Mouse (Mus musculus) kidney, postnatal 36 days (tissue): ENCODE measurements around the gene Cdadc1.

Experiments used
- DNase-seq, 2 experiments: peaks; one replicate each; pipeline ENCODE4 v3.0.0; 2021 to 2022; ENCODE audit warnings: mixed read lengths in 2 of 2

Cdadc1 gene

DNA sequence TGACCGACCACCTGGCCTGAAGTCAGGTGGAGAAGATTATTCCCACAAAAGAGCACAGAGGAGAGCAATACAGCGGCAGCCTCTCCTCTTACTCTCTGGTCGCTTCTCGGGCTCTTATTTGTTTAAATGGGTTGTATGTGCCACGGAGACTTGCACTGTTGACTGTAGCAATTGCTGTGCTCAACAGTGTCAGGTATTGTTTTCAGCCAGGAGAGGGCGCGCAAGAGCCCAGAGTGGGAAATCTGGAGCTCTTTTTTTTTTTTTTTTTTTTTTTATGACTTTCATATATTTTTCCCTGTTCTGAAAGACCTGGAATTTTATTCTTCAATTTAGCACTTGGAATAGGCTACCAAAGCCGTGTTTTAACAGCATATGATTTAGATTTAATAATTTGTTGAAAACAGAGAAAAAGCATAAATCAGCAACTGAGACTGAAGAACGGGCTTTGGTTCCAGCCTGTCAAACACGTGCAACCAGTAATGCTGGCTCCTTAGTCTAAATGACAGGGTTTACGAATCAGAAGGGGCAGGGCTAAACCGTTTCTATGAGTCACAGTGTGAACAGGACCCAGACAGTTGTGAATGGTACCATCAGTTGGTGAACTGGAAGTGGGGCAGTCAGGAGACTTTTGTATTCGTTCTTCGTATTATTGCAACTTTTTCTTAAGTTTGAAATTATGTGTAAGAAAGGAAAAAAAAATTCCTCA lies 15.3 kb upstream of the Cdadc1 start:
- DNase-seq: peak; percentile 61 to 90

DNA sequence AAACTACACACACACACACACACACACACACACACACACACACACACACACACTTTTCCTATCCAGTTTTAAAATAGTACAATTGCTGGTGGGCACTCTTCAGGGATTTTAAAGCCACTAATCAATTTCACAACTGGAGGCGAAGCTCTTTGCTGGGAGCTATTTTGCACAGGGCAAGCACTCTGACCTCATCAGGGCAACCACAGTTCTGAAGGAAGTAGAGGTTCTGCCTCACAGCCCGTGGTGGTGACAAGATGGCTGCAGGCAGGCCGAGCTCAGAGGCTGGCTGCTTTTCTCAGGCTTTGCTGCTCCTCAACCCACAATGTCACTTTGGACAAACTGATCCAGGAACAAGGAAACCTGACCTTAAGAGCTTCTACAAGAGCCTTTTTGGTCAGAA lies 9.3 kb upstream of the Cdadc1 start:
- DNase-seq: no peak

DNA sequence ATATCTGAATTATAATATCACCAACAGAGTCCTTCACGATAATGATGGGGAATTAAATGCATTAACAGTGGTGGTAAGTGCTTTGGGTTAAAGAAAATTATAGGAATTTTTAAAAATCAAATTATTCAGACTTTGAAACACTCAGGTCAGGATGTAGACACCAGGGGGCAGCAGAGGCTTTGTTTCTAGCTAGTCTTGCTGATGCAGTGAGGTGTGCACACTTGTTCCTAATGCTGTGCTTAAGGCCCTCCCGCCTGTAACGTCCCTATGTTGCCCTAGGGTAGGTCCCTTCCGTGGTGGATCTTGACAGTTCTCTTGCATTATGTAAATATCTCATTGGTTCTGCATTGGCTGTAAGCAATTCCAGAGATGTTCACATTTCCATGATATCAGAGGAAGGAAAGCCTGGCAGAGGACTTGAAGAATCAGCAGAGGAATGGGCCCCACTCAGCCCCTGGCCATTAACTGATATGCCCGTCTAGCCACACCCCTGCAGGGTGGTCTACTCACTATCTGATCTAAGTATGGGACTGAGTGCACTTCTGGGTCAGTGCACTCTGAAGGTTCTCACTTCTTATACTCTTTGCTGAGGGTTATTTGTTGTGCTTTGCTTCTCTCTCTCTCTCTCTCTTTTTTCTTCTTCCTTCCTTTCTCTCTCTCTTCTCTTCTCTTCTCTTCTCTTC lies 8.1 kb upstream of the Cdadc1 start:
- DNase-seq: peak; percentile 65 to 91

DNA sequence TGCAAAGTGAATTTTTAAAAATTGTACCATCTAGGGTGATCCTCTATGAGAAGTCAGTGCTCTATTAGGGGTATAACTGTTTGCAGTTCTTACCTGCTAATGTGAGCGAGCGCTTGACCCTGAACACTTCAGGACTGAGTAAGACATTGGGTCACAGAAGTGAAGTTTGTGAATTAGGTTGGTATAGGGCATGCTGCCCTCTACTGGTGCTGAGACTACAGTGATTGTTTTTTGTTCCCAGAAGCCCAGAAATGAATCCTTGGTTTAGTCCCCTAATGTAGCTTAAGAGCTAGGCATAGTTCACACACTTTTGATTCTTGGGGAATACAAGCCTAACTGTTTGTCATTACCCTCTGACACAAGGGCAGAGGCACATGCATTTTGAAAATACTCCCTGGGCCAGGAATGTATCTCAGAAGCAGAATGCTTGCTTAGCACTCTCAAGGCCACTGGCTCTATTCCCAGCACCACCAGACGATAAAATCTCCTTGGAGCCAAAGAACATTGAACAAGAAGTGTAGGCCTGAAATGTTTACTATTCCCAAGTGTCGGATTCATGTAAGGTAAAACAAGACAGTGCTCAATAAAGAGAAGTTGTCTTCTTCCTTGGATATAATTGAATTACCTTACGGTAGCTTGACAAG lies 6.4 kb upstream of the Cdadc1 start:
- peak; percentile 34 to 60 for DNase-seq

DNA sequence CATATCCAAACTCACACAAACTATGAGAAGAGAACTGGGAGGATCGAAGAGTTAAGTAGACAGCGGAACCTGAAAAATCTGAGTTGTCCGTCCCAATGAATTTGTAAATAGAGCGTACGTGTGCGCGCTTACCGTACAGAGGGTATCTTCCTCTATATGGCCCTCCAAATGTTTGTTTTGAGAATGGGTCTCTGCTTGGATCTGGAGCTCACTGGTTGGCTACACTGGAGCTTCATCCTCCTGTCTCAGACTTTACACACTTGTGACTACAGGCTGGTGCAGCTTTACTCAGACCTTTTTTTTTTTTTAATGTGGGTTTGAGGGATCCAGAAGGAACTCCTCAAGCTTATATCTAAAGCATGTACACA lies 485 bp upstream of the Cdadc1 start:
- DNase-seq: no peak

DNA sequence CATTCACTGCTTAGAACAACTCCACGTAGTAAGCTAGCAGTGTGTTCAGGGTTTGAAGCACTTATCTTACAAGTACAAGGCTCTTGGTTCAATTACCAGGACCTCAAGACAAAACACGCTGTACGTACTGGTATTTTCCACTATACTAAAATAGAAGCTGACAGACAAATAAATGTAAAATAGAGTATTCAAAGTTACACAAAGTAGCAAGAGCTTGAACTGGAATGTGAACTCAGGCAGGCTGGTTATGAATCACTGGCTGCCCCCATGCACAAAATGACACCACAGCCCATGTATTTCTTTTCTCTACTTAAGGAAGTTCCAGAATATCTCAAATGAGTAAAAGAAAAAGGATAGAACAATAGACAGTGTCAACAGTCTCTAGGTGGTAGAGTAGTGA lies 2.8 kb downstream of the Cdadc1 start:
- no peak for DNase-seq

DNA sequence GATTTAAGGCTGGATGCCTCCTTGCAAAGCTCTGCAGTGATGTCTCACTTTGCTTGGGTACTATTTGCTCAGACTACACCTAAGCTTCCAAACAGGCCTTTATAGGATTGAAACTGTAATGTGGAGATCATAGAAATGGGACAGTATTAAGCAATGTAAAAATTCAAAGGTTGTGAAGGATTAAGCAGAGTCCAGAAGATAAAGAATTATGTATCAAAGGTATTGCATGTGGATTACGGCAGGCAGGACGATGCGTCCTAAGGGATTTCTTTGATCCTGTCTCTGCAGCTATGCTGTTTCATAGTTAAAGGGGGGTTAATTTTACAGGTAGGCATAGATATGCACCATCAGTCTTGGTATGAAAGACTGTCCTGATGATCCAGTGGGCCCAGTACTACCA lies 5.2 kb downstream of the Cdadc1 start:
- no peak for DNase-seq

DNA sequence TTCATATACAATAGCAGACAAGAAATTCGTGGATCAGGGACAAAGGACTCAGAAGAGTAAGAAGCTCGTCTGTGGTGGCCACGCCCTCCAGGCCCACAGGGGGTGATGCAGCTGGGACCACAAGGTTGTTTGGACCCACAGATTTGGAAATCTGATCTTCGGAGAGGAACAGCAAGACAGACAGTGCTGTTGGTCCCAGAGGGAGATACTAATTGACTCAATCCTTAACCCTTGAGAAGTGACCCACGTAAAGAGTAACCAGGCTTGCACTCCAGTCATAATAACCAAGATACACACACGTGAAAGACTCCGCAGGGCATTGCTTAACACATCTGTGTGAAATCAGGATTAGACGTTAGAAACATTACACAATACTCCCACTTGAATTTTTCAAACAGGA lies 5.9 kb downstream of the Cdadc1 start:
- no peak for DNase-seq

DNA sequence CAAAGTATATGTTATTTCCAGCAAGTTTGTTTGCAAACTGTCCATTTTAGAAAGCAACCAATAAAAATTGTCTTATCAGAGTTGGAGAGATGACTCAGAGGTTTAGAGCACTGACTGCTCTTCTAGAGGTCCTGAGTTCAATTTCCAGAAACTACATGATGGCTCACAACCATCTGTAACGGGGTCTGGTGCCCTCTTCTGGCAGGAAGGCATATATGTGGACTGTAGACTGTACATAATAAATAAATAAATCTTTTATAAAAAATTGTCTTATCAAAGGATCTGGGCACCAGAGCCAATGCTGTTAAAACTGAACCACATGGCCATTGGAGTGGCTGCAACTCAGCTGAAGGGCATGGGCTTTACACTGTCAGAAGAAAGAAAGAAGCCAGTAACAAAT lies 7.1 kb downstream of the Cdadc1 start:
- DNase-seq: peak; percentile 18 to 63

DNA sequence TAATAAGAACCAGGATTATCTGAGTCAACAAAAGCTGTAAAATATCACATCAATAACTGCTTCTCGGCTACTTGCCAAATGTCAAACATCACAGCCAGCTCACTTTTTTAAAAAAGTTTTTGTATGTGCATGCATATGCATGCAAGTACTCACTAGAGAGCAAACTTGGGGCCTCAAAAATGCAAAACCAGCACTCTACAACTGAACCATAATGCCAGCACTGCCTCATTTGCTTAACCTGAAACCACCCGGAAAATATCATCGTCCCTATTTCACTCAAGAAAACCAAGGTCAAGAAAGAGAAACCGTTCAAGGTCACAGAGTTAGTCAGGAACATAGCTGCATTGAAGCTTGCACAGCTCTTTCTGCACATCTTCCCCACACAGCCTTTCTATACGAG lies 21.4 kb downstream of the Cdadc1 start:
- no peak for DNase-seq

DNA sequence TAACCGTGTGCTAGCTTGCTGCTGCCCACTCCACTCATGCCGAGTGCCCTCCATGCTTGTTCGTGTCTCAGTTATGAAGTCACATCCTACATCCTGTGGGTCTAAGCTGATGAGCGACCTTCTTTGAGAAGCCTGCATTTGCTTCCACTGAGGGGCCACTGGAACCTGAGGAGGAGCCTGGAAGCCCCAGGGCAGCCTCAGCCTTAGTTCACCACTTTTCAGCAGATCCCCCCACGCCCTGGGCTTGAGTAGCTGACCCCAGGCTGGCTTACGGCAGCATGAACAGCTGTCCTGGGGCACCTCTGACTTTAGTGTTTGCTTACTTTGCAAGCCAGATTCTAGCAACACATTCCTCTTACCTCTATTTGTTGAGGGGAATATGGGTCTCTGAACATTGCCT lies 31.0 kb downstream of the Cdadc1 start:
- no peak for DNase-seq

DNA sequence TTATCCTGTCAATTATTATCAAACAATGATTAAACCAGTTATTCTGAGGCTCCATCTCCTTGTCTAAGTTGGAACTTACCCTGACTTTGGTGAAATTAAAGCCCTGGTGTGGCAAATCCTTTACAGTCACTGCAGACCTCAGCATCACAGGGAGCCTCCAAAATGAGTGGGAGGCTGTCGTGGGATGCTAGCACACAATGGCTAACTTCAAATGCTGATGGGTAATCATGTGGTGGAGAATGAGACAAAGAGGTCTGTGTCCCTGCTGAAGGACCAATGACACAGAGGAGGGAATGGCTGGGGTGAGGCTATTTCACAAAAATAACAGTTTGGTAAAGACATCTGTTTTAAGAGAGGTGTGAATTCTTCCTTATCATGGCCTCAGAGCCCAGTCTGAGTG lies 39.9 kb downstream of the Cdadc1 start:
- no peak for DNase-seq

DNA sequence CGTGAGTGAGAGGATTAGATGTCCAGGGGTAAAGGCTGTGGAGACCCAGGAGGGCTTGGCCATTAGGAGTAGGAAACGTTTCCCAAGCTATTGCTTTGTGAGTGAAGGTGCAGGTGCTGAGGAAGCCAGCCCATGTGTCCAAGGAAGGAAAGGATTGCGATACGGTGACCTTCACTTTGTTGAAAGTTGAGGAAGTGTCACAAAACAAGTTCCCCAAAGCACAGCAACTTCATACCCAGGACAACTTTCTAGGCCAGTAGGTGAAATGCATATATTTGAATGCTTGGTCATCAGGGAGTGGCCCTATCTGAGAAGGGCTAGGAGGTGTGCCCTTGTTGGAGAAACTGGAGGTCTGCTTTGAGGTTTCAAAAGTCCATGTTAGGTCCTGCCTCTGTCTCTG lies 40.7 kb downstream of the Cdadc1 start:
- no peak for DNase-seq

DNA sequence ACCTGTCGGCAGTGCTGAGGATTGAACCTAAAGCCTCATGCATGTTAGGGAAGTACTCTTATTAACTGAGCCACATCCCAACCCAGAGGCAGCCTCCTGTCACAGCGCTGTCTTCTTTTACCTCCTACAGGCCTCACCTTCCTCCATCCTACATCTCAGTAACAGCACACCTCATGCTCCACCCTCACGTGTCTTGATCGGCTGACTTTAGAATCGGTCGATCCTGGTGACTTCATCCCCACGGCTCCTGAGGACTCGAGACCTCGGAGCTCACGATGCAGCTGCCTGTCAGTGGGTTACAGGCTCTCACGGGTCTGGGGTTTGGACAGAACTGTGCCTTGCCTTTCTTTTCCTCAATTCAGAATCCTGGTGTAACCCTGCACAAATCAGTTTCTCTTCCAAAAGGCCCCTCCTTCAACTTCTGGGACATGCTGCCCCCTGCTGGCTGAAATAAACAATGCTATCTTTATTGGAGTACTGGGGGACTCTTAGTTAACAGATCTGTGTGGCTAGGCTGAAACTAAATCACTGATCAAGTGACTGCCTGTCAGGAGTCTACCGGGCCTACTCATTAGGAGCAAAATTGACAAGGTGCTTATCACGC lies 41.7 kb downstream of the Cdadc1 start:
- DNase-seq: peak; percentile 64 to 85

DNA sequence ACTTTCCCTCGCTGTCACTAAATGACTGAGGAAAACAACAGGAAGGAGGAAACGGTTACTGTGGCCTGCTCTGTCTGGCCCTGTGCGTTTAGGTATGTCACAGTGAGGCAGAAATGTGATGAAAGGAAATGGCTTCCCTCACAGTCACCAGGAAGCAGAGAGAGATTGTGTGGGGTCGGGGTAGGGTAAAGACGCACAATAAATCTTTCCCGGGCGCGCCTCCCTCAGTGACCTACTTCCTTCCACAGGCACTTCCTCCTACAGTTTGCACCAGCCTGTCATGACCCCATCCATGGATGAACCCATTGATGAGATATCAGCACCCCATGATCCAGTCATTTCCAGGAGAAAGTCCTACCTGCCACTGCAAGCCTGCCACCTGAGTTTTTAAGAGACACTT lies 42.7 kb downstream of the Cdadc1 start:
- DNase-seq: no peak

DNA sequence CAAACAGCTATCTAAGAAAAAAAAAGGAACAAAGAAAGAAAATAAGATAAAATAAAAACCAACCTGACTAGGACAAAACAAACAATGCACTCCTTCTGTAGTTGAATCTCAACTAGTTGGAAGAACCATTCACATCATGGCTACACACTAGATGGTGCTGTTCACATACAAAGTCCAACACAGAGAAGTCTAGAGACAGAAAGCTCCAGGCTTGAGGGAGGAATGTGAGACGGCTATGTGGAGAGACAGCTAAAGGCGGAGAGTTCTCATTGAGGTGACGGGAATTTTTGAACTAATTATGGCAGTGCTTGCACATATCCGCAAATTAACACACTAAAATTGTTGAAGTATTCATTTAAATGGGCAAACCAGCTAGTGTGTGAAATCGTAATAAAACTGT lies 43.7 kb downstream of the Cdadc1 start:
- peak in 1 of 2 experiments; percentile 18 for DNase-seq

DNA sequence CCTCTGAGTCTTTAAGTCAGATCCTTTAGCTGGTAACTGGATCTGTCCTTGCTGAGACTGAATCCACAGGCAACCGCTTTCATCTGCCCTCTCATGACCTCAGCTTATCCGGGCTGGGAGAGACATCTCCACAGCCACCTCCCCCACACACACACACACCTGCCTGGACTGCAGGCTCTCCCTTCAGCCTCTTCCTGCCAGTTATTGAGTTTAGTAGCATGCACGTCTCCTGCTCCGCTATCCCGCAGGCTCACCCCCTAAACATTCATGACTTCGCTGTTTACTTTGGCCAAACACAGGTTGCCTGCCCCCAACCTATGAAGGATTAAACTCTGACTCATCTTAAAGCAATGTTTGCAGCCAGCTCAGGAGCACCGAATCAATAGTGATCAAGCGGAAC lies 45.8 kb downstream of the Cdadc1 start:
- no peak for DNase-seq

DNA sequence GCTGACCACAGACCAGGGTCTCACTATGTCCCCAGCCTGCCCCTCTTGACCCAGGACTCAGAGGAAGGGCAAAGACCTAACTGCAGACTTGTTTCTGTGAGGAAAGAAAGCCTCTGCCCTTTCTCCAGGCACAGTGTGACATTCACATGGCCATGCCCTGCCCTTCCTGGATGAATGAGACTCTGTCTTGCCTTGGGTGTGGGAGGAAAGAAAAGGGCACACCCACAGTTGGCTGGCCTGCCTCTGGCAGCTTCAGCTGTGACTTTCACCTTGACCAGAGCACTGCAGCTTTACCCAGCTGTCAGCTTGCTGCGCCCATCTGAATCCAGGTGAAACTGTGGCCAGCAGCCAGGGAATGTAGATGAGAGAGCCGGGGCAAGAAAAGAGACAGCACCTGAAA lies 46.9 kb downstream of the Cdadc1 start:
- DNase-seq: peak; percentile 62 to 73

DNA sequence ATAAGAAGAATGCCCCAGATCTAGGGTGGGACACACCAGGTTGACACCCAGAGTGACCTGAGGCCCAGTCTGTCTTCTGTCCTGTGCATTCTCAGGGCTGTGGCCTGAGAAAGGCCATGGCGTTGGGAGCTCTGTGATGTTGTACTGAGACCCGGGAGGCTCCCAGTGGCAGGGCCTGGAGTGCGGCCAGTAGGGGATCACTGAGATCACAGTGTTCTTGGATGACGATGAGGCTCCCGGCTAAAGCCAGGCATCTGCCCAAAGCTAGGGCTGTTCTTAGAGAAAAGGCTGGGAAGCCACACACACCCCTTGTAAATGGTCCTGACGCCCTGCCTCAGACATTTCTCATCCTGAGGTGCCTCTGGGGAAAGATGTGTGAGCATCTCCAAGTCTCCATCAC lies 48.7 kb downstream of the Cdadc1 start:
- DNase-seq: peak; percentile 31 to 65

DNA sequence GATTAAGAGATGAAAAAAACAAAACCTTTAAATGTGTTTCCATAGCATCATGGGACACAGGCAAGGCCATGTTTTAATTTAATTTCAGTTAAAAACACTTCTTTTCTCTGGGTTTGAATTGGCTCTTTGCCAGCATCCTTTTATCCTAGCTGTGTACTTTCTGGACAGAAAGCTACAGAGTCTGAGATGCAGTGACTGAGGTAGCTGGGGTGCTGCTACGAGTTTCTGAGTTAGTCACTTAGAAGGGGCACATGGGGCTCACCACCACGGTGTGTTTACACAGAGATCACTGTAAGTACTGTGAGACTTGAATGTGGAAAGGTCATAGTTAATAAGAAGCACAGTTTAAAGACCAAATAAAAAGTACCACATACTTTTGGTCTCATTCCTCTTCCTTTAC lies 49.2 kb downstream of the Cdadc1 start:
- DNase-seq: no peak

DNA sequence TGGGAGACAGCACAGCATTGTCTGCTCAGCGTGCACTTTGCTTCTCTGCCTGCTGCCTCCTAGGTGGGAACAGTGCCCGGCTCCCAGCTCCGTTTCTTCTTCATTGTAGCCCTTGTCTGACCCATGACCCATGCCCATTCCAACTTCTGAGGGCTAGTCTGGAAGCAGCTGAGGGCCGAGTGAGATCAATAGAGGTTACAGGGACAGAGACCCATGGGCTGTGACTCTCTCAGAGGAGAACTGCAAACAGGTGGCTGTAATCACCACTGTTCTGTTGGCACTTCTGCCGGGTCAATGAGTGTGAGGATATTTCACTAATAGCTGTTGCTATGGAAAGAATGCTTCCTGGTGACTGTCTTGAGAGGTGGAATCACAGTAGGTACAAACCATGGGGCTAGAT lies 50.2 kb downstream of the Cdadc1 start:
- DNase-seq: no peak

DNA sequence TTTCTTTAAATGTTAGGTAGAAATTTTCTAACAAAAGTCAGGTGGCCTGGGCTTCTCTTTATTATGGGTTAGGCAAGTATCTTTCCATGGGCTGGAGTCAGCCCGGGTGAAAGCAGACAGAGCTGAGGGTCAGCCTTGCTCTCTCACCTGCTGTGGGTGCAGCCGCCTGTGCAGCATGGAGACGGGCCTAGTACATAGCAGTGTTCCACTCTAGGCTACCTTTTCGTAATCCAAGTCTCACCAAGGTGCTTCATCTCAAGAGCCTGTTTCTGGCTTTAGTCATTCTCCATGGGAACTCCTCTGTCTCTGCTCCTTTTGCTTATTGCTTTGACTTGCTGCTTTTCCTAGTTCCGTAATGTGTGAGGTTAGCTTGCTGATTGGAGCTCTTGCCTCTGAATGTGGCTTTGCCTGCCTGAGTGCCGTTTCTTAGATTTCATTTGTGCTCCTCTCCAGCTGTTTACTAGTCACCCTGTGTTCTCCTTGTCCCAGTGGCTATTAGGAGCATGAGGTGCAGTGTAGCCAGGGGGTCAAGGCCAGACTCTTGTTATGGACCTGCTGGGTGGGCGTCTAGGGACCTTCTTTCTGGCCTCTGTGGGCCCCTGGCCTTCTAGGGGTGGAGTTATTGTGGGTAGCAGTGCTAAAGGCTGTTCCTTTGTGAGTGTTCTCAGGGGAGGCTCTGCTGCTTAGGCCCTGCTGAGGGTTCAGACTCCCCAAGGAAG lies 51.4 kb downstream of the Cdadc1 start:
- DNase-seq: no peak

DNA sequence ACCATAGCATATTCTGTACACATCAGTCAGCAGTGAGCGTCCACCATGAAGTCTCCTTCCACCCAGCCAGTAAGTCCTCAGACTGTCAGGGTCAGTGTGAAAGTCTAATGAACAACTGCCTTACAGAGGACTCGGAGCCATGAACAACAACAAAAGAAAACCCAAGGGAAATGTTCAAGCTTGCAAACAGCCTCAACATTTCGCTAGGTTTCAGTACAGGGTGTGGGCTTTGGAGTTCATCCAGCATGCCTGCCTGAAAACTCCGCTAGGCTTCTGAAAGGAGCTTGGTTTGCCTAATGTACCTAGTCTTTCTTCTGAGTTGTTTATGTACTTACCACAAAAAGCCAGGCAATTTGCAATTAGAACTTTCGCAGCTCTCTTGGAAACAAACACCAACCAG lies 53.8 kb downstream of the Cdadc1 start:
- no peak for DNase-seq
